Mouse (Mus musculus) gastrocnemius, postnatal 14 days (tissue): ENCODE results near the gene Slc13a2. TPM values are rescaled to one million over a fixed set of nuclear protein-coding genes. Genes with fewer than 3 reads are reported as not detected.
A peak's percentile ranks its signal among the peaks of the same experiment; 100 is the strongest.

ENCODE experiments used
- DNase-seq: peaks from one replicate; pipeline ENCODE4 v3.0.0; 2021; ENCODE audit warnings: mixed read lengths
- intact Hi-C: fragments of 180-260 bp; cut with DNase I; formaldehyde crosslinking; loops from one replicate; pipeline ENCODE4 v1.15.1; 2025; ENCODE audit warnings: low total_unique reads
- total RNA-seq, 2 experiments: library from RNA; stranded (reverse); gene quantifications; 2 replicates each; pipeline ENCODE4 v1.2.3; 2021

The Slc13a2 gene
- total RNA-seq, 2 experiments from 2014 or later: not detected

- intact Hi-C loops: no loop called here
Observed at GRCm38 (mm10) chr11:78437182-78437581, 15.2 kb upstream of the Slc13a2 start.

GRCm38 (mm10) chr11:78435776-78436349 is 13.8 kb upstream of the Slc13a2 start:
- intact Hi-C loops: no loop called here
- peak; percentile 30 for DNase-seq

More at GRCm38 (mm10) chr11:78437182-78437581, 15.2 kb upstream of the Slc13a2 start:
- DNase-seq: no peak

- intact Hi-C loops: no loop called here
- DNase-seq: no peak
Observed at GRCm38 (mm10) chr11:78434052-78434451, 12.0 kb upstream of the Slc13a2 start.

GRCm38 (mm10) chr11:78431176-78431575 is 9.2 kb upstream of the Slc13a2 start:
- DNase-seq: no peak
- intact Hi-C loops: no loop called here

GRCm38 (mm10) chr11:78430195-78430878 is 8.3 kb upstream of the Slc13a2 start:
- DNase-seq: no peak
- intact Hi-C loops: no loop called here

- no peak for DNase-seq
- intact Hi-C loops: no loop called here
Observed at GRCm38 (mm10) chr11:78428309-78428708, 6.3 kb upstream of the Slc13a2 start.

GRCm38 (mm10) chr11:78427655-78428054 is 5.6 kb upstream of the Slc13a2 start:
- DNase-seq: no peak

GRCm38 (mm10) chr11:78425572-78425971 is 3.6 kb upstream of the Slc13a2 start:
- DNase-seq: no peak
- intact Hi-C loops: no loop called here

More at GRCm38 (mm10) chr11:78427655-78428054, 5.6 kb upstream of the Slc13a2 start:
- intact Hi-C loops: no loop called here

GRCm38 (mm10) chr11:78424352-78424751 is 2.3 kb upstream of the Slc13a2 start:
- intact Hi-C loops: no loop called here
- no peak for DNase-seq

- intact Hi-C loops: no loop called here
- no peak for DNase-seq
Observed at GRCm38 (mm10) chr11:78421201-78422009, 612 bp downstream of the Slc13a2 start.

- intact Hi-C loops: no loop called here
- no peak for DNase-seq
Observed at GRCm38 (mm10) chr11:78420263-78420889, 1.6 kb downstream of the Slc13a2 start.

GRCm38 (mm10) chr11:78416854-78417253 is 5.2 kb downstream of the Slc13a2 start:
- peak; percentile 35 for DNase-seq
- intact Hi-C loops: no loop called here

- intact Hi-C loops: no loop called here
Observed at GRCm38 (mm10) chr11:78412861-78413260, 9.2 kb downstream of the Slc13a2 start.

GRCm38 (mm10) chr11:78412324-78412850 is 9.6 kb downstream of the Slc13a2 start:
- intact Hi-C loops: no loop called here
- DNase-seq: no peak

More at GRCm38 (mm10) chr11:78412861-78413260, 9.2 kb downstream of the Slc13a2 start:
- DNase-seq: no peak

GRCm38 (mm10) chr11:78411606-78412323 is 10.3 kb downstream of the Slc13a2 start:
- DNase-seq: peak; percentile 52
- intact Hi-C loops: no loop called here

- no peak for DNase-seq
- intact Hi-C loops: no loop called here
Observed at GRCm38 (mm10) chr11:78408256-78409240, 13.5 kb downstream of the Slc13a2 start.

GRCm38 (mm10) chr11:78402062-78402461 is 20.0 kb downstream of the Slc13a2 start:
- intact Hi-C loops: no loop called here
- no peak for DNase-seq

GRCm38 (mm10) chr11:78401469-78401868 is 20.5 kb downstream of the Slc13a2 start:
- intact Hi-C loops: no loop called here
- no peak for DNase-seq
